Mouse (Mus musculus) MEL (cell line): ENCODE data around the gene Rhoq. TPM values are rescaled to one million over a fixed set of nuclear protein-coding genes. Genes with fewer than 3 reads are reported as not detected.

Experiments used
- DNase-seq: peaks from one replicate; pipeline ENCODE4 v3.0.0; 2011; ENCODE audit warnings: low read depth, low spot score
- H3K27ac ChIP-seq: 2 replicates; pipeline ENCODE4 v1.5.1; 2012; ENCODE audit warnings: low read depth, mild to moderate bottlenecking, control low read depth, low read length, moderate library complexity; ENCODE audit not compliant: control insufficient read depth
- H3K27me3 ChIP-seq, 2 experiments: fragments of 150-350 bp in 1 of 2; sonication (generic) in 1 of 2; 2 replicates each; pipeline ENCODE4 v1.6.1; 2012; ENCODE audit warnings: low read length in 2 of 2, mild to moderate bottlenecking in 2 of 2, improper control_type of control experiment in 1 of 2, moderate library complexity in 1 of 2; ENCODE audit not compliant: insufficient read depth in 2 of 2, control insufficient read depth in 1 of 2
- H3K36me3 ChIP-seq, 2 experiments: 2 replicates each; pipeline ENCODE4 v1.6.1; 2012 to 2014; ENCODE audit warnings: low read length in 2 of 2, improper control_type of control experiment in 1 of 2, inconsistent platforms in 1 of 2, mild to moderate bottlenecking in 1 of 2; ENCODE audit not compliant: insufficient read depth in 2 of 2, control insufficient read depth in 1 of 2
- H3K4me1 ChIP-seq, 2 experiments: fragments of 150-350 bp in 1 of 2; sonication (generic) in 1 of 2; 2 replicates each; pipeline ENCODE4 v1.6.1; 2012; ENCODE audit warnings: low read length in 2 of 2, improper control_type of control experiment in 1 of 2, mild to moderate bottlenecking in 1 of 2; ENCODE audit not compliant: insufficient read depth in 2 of 2, control insufficient read depth in 1 of 2
- H3K4me3 ChIP-seq, 2 experiments: fragments of 150-350 bp in 1 of 2; sonication (generic) in 1 of 2; 2 replicates each; pipeline ENCODE4 v1.5.1; 2012; ENCODE audit warnings: low read depth in 2 of 2, low read length in 2 of 2, mild to moderate bottlenecking in 2 of 2, moderate library complexity in 2 of 2, control low read depth in 1 of 2, improper control_type of control experiment in 1 of 2; ENCODE audit not compliant: control insufficient read depth in 1 of 2, insufficient read depth in 1 of 2
- H3K79me2 ChIP-seq: 2 replicates; pipeline ENCODE4 v1.6.1; 2012; ENCODE audit warnings: mild to moderate bottlenecking, low read length, moderate library complexity; ENCODE audit not compliant: control insufficient read depth, poor library complexity, insufficient read depth
- H3K9ac ChIP-seq: 2 replicates; pipeline ENCODE4 v1.6.1; 2012; ENCODE audit warnings: low read depth, mild to moderate bottlenecking, control low read depth, low read length, moderate library complexity; ENCODE audit not compliant: control insufficient read depth, poor library complexity, severe bottlenecking
- H3K9me3 ChIP-seq: fragments of 150-350 bp; sonication (generic); replicated peaks from 2 replicates; pipeline ENCODE4 v1.6.1; 2012; ENCODE audit warnings: mild to moderate bottlenecking, low read length, improper control_type of control experiment, moderate library complexity; ENCODE audit not compliant: insufficient read depth
- BHLHE40 ChIP-seq: IDR thresholded peaks from 2 replicates; pipeline ENCODE4 v1.6.1; 2012; ENCODE audit warnings: low read depth, mild to moderate bottlenecking, inconsistent platforms, low read length, improper control_type of control experiment, borderline replicate concordance
- CHD1 ChIP-seq: IDR thresholded peaks from 2 replicates; pipeline ENCODE4 v1.6.1; 2012; ENCODE audit warnings: low read depth, mild to moderate bottlenecking, inconsistent platforms, low read length, improper control_type of control experiment
- CHD2 ChIP-seq: IDR thresholded peaks from 2 replicates; pipeline ENCODE4 v1.6.1; 2011; ENCODE audit warnings: low read length, improper control_type of control experiment
- CTCF ChIP-seq, 3 experiments: IDR thresholded peaks in 2 of 3; conservative IDR thresholded peaks in 1 of 3; 2 replicates each; pipeline ENCODE4 v1.5.1; 2011 to 2012; ENCODE audit warnings: low read length in 3 of 3, low read depth in 2 of 3, mild to moderate bottlenecking in 2 of 3, improper control_type of control experiment in 1 of 3, inconsistent platforms in 1 of 3, mixed read lengths in 1 of 3, moderate library complexity in 1 of 3; ENCODE audit not compliant: control insufficient read depth in 1 of 3, insufficient read depth in 1 of 3, poor library complexity in 1 of 3, severe bottlenecking in 1 of 3
- E2F4 ChIP-seq: IDR thresholded peaks from 2 replicates; pipeline ENCODE4 v1.6.1; 2011; ENCODE audit warnings: low read depth, low read length, improper control_type of control experiment, borderline replicate concordance
- ELF1 ChIP-seq: IDR thresholded peaks from 2 replicates; pipeline ENCODE4 v1.6.1; 2014; ENCODE audit warnings: low read depth, mild to moderate bottlenecking, inconsistent platforms, low read length, improper control_type of control experiment, moderate library complexity
- EP300 ChIP-seq, 2 experiments: IDR thresholded peaks; 2 replicates each; pipeline ENCODE4 v1.6.1; 2011; ENCODE audit warnings: improper control_type of control experiment in 2 of 2, low read length in 2 of 2, low read depth in 1 of 2, mild to moderate bottlenecking in 1 of 2
- ETS1 ChIP-seq: IDR thresholded peaks from 2 replicates; pipeline ENCODE4 v1.6.1; 2012; ENCODE audit warnings: low read depth, mild to moderate bottlenecking, inconsistent platforms, low read length, improper control_type of control experiment, moderate library complexity
- GATA1 ChIP-seq: IDR thresholded peaks from 2 replicates; pipeline ENCODE4 v1.6.1; 2011; ENCODE audit warnings: low read depth, low read length, improper control_type of control experiment
- HCFC1 ChIP-seq: IDR thresholded peaks from 2 replicates; pipeline ENCODE4 v1.6.1; 2012; ENCODE audit warnings: low read depth, mild to moderate bottlenecking, inconsistent platforms, low read length, improper control_type of control experiment, moderate library complexity
- JUND ChIP-seq: IDR thresholded peaks from 2 replicates; pipeline ENCODE4 v1.6.1; 2011; ENCODE audit warnings: low read depth, mild to moderate bottlenecking, improper control_type of control experiment, low read length
- MAFK ChIP-seq: IDR thresholded peaks from 2 replicates; pipeline ENCODE4 v1.6.1; 2011; ENCODE audit warnings: low read depth, mild to moderate bottlenecking, low read length, improper control_type of control experiment, borderline replicate concordance
- MAX ChIP-seq: IDR thresholded peaks from 2 replicates; pipeline ENCODE4 v1.6.1; 2011; ENCODE audit warnings: low read length, improper control_type of control experiment
- MAZ ChIP-seq: IDR thresholded peaks from 2 replicates; pipeline ENCODE4 v1.6.1; 2012; ENCODE audit warnings: low read depth, mild to moderate bottlenecking, inconsistent platforms, low read length, improper control_type of control experiment
- MEF2A ChIP-seq: IDR thresholded peaks from 2 replicates; pipeline ENCODE4 v1.6.1; 2014; ENCODE audit warnings: low read depth, mild to moderate bottlenecking, inconsistent platforms, low read length, improper control_type of control experiment; ENCODE audit not compliant: poor library complexity, insufficient replicate concordance, severe bottlenecking; ENCODE audit errors: extremely low read depth
- MXI1 ChIP-seq: IDR thresholded peaks from 2 replicates; pipeline ENCODE4 v1.6.1; 2011; ENCODE audit warnings: mild to moderate bottlenecking, low read depth, low read length, improper control_type of control experiment
- MYC ChIP-seq: IDR thresholded peaks from 2 replicates; pipeline ENCODE4 v1.6.1; 2011; ENCODE audit warnings: low read depth, mild to moderate bottlenecking, low read length, improper control_type of control experiment, moderate library complexity
- NELFE ChIP-seq: IDR thresholded peaks from 2 replicates; pipeline ENCODE4 v1.6.1; 2011; ENCODE audit warnings: low read depth, low read length, improper control_type of control experiment
- NRF1 ChIP-seq: IDR thresholded peaks from 2 replicates; pipeline ENCODE4 v1.6.1; 2014; ENCODE audit warnings: low read depth, mild to moderate bottlenecking, inconsistent platforms, low read length, improper control_type of control experiment, moderate library complexity; ENCODE audit not compliant: poor library complexity, insufficient read depth, severe bottlenecking
- POLR2AphosphoS2 ChIP-seq: IDR thresholded peaks from 2 replicates; pipeline ENCODE4 v1.6.1; 2011; ENCODE audit warnings: low read length, improper control_type of control experiment
- RAD21 ChIP-seq: IDR thresholded peaks from 2 replicates; pipeline ENCODE4 v1.6.1; 2011; ENCODE audit warnings: mild to moderate bottlenecking, low read depth, low read length, improper control_type of control experiment
- SIN3A ChIP-seq: IDR thresholded peaks from 2 replicates; pipeline ENCODE4 v1.6.1; 2012; ENCODE audit warnings: low read length, improper control_type of control experiment, inconsistent platforms
- SMC3 ChIP-seq: IDR thresholded peaks from 2 replicates; pipeline ENCODE4 v1.6.1; 2011; ENCODE audit warnings: low read depth, low read length, improper control_type of control experiment
- TAL1 ChIP-seq: IDR thresholded peaks from 2 replicates; pipeline ENCODE4 v1.6.1; 2012; ENCODE audit warnings: mild to moderate bottlenecking, inconsistent platforms, low read length, moderate library complexity, mixed read lengths
- TBP ChIP-seq: IDR thresholded peaks from 2 replicates; pipeline ENCODE4 v1.8.0; 2011; ENCODE audit warnings: low read depth, low read length, improper control_type of control experiment
- TCF12 ChIP-seq: IDR thresholded peaks from 2 replicates; pipeline ENCODE4 v1.6.1; 2014; ENCODE audit warnings: low read depth, mild to moderate bottlenecking, inconsistent platforms, low read length, improper control_type of control experiment, moderate library complexity
- UBTF ChIP-seq: IDR thresholded peaks from 2 replicates; pipeline ENCODE4 v1.6.1; 2012; ENCODE audit warnings: low read depth, mild to moderate bottlenecking, inconsistent platforms, low read length, improper control_type of control experiment, moderate library complexity, borderline replicate concordance; ENCODE audit not compliant: insufficient read depth
- USF1 ChIP-seq: IDR thresholded peaks from 2 replicates; pipeline ENCODE4 v1.6.1; 2014; ENCODE audit warnings: low read depth, mild to moderate bottlenecking, inconsistent platforms, low read length, improper control_type of control experiment, moderate library complexity
- USF2 ChIP-seq, 2 experiments: IDR thresholded peaks; 2 replicates each; pipeline ENCODE4 v1.6.1; 2011 to 2012; ENCODE audit warnings: improper control_type of control experiment in 2 of 2, low read length in 2 of 2, borderline replicate concordance in 1 of 2, inconsistent platforms in 1 of 2, low read depth in 1 of 2, mild to moderate bottlenecking in 1 of 2; ENCODE audit not compliant: insufficient read depth in 1 of 2
- ZC3H11A ChIP-seq: IDR thresholded peaks from 2 replicates; pipeline ENCODE4 v1.6.1; 2012; ENCODE audit warnings: low read depth, mild to moderate bottlenecking, inconsistent platforms, low read length, improper control_type of control experiment
- ZKSCAN1 ChIP-seq: IDR thresholded peaks from 2 replicates; pipeline ENCODE4 v1.6.1; 2012; ENCODE audit warnings: low read depth, mild to moderate bottlenecking, inconsistent platforms, low read length, improper control_type of control experiment, moderate library complexity
- ZMIZ1 ChIP-seq: IDR thresholded peaks from 2 replicates; pipeline ENCODE4 v1.6.1; 2012; ENCODE audit warnings: low read depth, mild to moderate bottlenecking, inconsistent platforms, low read length, improper control_type of control experiment, moderate library complexity
- ZNF384 ChIP-seq: IDR thresholded peaks from 2 replicates; pipeline ENCODE4 v1.6.1; 2012; ENCODE audit warnings: low read depth, mild to moderate bottlenecking, inconsistent platforms, low read length, improper control_type of control experiment
- polyA plus RNA-seq, 2 experiments: library from polyadenylated mRNA; stranded (reverse) in 1 of 2; unstranded in 1 of 2; fragments of >175 nt in 1 of 2; fragments of >200 nt in 1 of 2; gene quantifications; 2 replicates each; pipeline versions ENCODE4 v1.2.1 to v1.2.4; 2012; ENCODE audit warnings: low replicate concordance in 2 of 2, low read depth in 1 of 2; ENCODE audit not compliant: insufficient read length in 2 of 2, insufficient read depth in 1 of 2, missing spikeins in 1 of 2
- total RNA-seq: library from RNA; depleted of rRNA; stranded (reverse); fragments of 300-350 nt; gene quantifications from 2 replicates; pipeline ENCODE4 v1.2.3, GENCODE M21; 2012

Gene Rhoq
- total and polyA plus RNA-seq, 3 experiments, result 3.1 to 34.9 (median 9.4) TPM

GRCm38 (mm10) chr17:86937497-86938155 is 25.3 kb upstream of the Rhoq start (continued):
- no peak for TF ChIP-seq MAZ
- no peak for TF ChIP-seq UBTF
- TF ChIP-seq ZKSCAN1, result no peak
- TF ChIP-seq MYC, result no peak
- no peak for TF ChIP-seq JUND
- TF ChIP-seq E2F4, result no peak
- TF ChIP-seq TCF12, result no peak
- no peak for TF ChIP-seq POLR2AphosphoS2
- TF ChIP-seq SIN3A, result peak; percentile 50; the same call in 1 of the 2 replicates
- no peak for TF ChIP-seq ZMIZ1
- no peak for TF ChIP-seq EP300 (IDR thresholded peaks at IDR 0.05; ENCODE audit: low read depth in 1 of 2, low read length in 2 of 2)
- no peak for TF ChIP-seq TAL1
- TF ChIP-seq ETS1, result peak; percentile 80
- TF ChIP-seq MAFK, result no peak
- peak; percentile 94 for TF ChIP-seq USF1
- no peak for TF ChIP-seq NRF1
- TF ChIP-seq MEF2A, result no peak
- TF ChIP-seq TBP, result no peak
- no peak for TF ChIP-seq RAD21
- no peak for TF ChIP-seq HCFC1
- peak; percentile 81 for TF ChIP-seq MAX
- no peak for TF ChIP-seq NELFE
- TF ChIP-seq MXI1, result 0 out of 2 replicates have a peak, but pooled peaks have one; percentile 24

- Histone ChIP-seq H3K4me3 (no peak overlapping the region), H3K27ac (no peak overlapping the region), H3K27me3 (peaks cover 0 to 3% of the 10 kb centered on the region in 2 experiments; a peak in 2 of 4 replicates), H3K9ac (no peak overlapping the region), H3K79me2 (no peaks in the 10 kb centered on the region), H3K9me3 (no peaks in the 10 kb centered on the region), H3K36me3 (peaks cover 0 to 4% of the 10 kb centered on the region in 2 experiments; a peak in 1 of 4 replicates), H3K4me1 (0 out of 4 replicates have a peak, but pooled peaks cover 0 to 3% of the 10 kb centered on the region in 2 experiments)
- no peak for DNase-seq
- TF ChIP-seq RAD21 (no peak), ZC3H11A (no peak), SMC3 (no peak), ZKSCAN1 (no peak), BHLHE40 (no peak), CHD1 (no peak), USF1 (no peak), CHD2 (no peak), ELF1 (no peak), ETS1 (no peak), USF2 (IDR thresholded peaks at IDR 0.05; ENCODE audit: borderline replicate concordance in 1 of 2, insufficient read depth in 1 of 2, low read depth in 1 of 2, low read length in 2 of 2) (no peak), UBTF (no peak), MAX (no peak), CTCF (IDR thresholded peaks at IDR 0.05 in 2 of 3, conservative IDR thresholded peaks at IDR 0.05 in 1 of 3; ENCODE audit: control insufficient read depth in 1 of 3, insufficient read depth in 1 of 3, low read depth in 2 of 3, low read length in 3 of 3, poor library complexity in 1 of 3, severe bottlenecking in 1 of 3) (no peak), ZMIZ1 (no peak), GATA1 (no peak), MAZ (no peak), ZNF384 (no peak), MYC (no peak), MAFK (no peak)
Observed at GRCm38 (mm10) chr17:86938683-86939082, 24.2 kb upstream of the Rhoq start.
